Mouse (Mus musculus): ENCODE measurements at regions not wholly inside any gene's neighbourhood (a gene's known extent, or its start where the extent isn't known, plus 50 kb on each side); places are given as distances from the start of the nearest gene placed in this dataset.

DNA sequence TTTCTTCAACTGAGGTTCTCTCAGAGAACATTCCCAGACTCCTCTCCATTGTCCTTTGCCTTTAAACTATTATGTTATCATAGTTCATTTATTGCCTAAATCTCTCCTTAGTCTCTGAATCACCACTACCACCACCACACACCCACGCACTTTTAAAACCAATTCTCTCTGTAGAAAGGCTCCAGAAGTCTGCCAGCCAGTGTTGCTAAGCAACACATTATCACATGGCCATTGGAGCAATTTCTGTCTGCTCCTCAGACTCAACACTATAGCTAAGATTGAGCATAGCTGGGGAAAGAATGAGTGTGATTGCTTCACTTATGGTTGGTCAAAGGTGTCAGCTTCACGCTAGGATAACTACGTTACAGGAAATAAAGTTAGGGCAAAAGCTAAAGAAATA lies 59.3 kb downstream of the Trap1a start:
- no peak for DNase-seq (ENCODE audit: low read depth)

DNA sequence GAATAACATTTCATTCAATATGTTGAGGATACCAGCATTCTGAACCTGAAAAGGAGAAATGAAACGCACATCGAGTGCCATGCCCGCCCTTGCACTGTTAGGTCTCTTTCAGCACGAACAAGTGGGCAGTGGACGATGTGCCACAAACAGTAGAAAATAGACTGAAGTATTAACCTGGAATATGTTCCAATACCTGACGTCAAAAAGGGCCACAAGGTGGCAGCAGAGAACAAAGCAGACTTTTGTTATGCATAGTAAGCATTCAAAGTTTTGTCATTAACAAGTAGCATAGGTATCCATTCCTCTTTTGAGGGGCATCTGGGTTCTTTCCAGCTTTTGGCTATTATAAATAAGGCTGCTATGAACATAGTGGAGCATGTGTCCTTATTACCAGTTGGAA lies 63.5 kb upstream of the D330045A20Rik start:
- DNase-seq (ENCODE audit: low read depth), result peak; percentile 48

DNA sequence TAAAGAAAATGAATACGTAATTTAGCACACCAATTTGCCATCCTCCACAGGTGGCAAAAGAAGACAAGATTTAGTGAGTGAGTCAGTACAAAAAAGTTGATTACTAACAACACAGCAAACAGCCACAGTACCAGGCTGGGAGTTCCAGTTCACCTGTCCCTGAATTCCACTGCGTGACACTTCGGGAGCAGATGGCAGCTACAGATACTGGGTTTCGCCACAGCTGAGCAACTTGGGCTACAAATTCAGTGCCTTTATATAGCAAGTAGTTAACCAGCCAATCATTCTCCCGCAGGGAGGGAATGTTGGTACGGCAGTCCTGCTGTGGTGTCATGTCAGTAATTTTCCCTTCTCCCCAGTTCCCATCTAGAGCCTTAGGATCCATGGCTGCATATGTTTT lies 60.3 kb upstream of the D330045A20Rik start:
- no peak for DNase-seq (ENCODE audit: low read depth)

DNA sequence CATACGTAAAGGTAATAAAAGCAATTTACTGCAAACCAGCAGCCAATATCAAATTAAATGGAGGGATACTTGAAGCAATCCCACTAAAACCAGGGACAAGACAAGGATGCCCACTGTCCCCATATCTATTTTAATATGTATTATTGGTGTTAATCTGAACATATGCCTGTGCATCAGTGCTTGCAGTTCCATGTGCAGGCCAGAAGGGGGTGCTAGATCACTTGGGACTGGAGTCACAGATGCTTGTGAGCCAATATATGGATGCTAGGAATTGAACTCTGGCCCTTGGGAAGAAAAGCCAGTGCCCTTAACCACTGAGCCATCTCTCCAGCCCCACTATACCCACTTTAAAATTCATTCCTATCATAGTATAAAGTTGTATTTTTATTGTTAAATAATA lies 55.9 kb upstream of the D330045A20Rik start:
- DNase-seq (ENCODE audit: low read depth), result peak; percentile 11
